Mouse (Mus musculus): Measurements from ENCODE around the gene Prss50. TPM values are rescaled to one million over a fixed set of nuclear protein-coding genes. Genes with fewer than 3 reads are reported as not detected.

The Prss50 gene
- total RNA-seq, 2 experiments from 2014 or later: 1.4 to 10.4 TPM

DNA sequence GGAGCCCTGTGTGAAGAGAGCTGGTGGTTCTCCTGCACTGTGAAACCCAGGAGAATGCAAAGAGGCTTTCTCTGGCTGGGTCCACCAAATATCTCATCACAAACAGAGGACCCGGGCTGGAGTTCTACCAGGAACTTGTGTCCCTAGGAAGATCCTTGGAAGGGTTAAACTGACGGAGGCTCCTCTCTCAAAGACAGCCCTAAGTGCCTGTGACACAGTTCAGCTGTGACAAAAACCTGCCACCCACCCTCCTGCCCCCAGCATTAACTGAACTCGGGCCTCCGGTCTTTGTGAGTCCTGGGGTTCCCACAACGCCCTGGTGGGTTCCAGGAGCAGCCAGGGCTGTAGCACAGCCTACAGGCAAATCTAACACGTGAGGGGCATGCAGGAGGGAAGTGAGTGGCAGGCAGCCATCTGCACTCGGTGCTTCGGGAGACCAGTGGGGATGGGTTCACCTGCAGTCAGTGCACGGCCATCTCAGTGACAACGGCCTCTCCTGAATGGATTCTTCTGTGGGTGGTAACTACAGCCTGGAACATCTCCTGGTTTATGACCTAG lies 41.8 kb downstream of the Prss50 start:
- no peak for ATAC-seq (replicated peaks; ENCODE audit: poor library complexity)

- no peak for ATAC-seq (replicated peaks; ENCODE audit: poor library complexity)
These were observed 43.4 kb downstream of the Prss50 start for GRCm38 (mm10) chr9:110901204-110901603.

GRCm38 (mm10) chr9:110902271-110902670 lies 44.5 kb downstream of the Prss50 start:
- ATAC-seq (replicated peaks; ENCODE audit: poor library complexity): no peak

DNA sequence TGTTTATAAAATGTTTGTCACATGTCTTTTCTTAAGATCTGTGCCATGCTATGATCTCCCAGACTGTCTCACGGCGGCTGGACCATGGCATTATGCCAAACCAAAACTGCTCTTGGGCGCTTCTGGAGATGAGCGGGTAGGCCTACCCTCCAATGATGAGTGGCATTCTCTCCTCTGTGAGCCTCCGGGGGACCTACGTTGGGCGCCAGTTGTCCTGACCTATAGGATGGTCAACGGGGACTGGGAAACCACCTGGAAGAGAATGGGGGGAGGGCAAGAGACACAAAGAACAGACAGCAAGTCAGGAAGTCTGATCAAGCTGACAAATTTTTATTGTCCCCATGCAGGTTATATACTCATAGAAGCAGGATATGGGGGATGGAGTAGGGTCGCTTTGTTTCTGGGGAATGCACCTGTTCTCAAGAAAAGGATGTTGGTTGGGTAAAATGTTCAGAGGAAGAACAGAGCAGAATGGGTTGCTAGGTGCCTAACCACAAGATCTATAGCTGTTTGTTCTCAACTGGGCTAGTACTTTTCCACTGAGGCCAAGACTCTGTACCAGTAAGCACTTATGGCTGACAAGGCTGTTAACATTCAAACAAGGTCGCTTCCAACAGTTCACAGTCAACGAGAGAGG lies 49.6 kb downstream of the Prss50 start:
- ATAC-seq (replicated peaks; ENCODE audit: poor library complexity): no peak

- no peak for ATAC-seq (replicated peaks; ENCODE audit: poor library complexity)
These were observed 50.3 kb downstream of the Prss50 start for GRCm38 (mm10) chr9:110907838-110908630.

DNA sequence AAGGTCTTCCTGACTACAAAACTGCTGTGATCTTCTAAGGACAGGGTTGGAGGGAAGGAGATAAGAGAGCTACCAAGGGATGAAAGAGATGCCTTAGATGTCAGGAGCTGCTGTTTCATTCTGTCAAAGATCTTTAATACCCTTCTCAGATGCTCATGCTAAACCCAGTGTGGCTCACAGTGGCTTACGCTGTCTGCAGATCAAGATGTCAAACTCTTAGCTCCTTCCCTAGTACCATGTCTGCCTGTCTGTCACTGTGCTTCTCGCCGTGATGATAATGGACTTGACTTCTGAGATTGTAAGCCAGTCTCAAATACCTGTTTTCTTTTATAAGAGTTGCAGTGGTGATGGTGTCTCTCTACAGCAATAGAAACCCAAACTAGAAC lies 50.9 kb downstream of the Prss50 start:
- ATAC-seq (replicated peaks; ENCODE audit: poor library complexity): no peak

DNA sequence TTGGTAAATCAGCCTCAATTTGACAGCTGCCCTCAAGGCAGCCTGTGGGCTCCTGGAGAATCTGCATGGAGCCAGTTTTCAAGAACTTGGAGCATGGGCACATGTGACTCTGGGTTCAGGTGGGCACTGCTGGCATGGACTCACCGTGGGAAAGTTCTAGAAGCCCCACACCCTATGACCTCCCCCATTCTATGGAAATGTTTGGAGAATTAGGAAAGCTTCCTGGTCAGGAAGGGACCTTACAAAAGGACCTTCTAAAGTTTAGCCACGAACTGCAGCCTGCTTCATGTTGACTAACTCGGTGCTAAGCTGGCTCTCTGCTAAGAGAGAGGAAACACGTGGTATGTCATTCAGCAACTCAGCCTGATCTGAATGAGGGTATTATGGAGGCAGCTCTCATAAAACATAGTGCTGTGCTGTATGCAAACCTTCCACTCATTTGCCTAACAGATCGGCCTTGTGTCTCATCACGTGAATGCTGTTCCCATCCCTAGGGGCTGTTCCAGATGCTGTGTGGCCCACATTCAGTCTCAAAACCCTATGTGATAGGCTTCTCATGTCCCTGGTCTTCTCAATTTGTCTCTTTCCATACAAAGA lies 51.7 kb downstream of the Prss50 start:
- ATAC-seq (replicated peaks; ENCODE audit: poor library complexity): no peak

Other genes with a start within 250 kb of the Prss50 start
- gene Nradd, start 233.5 kb upstream of the Prss50 start, total RNA-seq (2015): 2.0 and 4.3 TPM in 2 replicates
- gene Nradd, start 233.5 kb upstream of the Prss50 start, total RNA-seq (2017): 1.9 and 2.2 TPM in 2 replicates
- 20.1 and 24.1 TPM in 2 replicates for gene Nbeal2, start 203.8 kb upstream of the Prss50 start, total RNA-seq (2015)
- gene Nbeal2, start 203.8 kb upstream of the Prss50 start, total RNA-seq (2017): 10.3 and 19.3 TPM in 2 replicates
- 98.7 and 112 TPM in 2 replicates for gene Ccdc12, start 201.5 kb upstream of the Prss50 start, total RNA-seq (2015)
- gene Ccdc12, start 201.5 kb upstream of the Prss50 start, total RNA-seq (2017): 75.3 and 92.6 TPM in 2 replicates
- gene Myl3, start 116.1 kb upstream of the Prss50 start, total RNA-seq (2015): not detected in 2 replicates
- gene Myl3, start 116.1 kb upstream of the Prss50 start, total RNA-seq (2017): not detected in 2 replicates
- 0.15 TPM in 1 of 2 replicates, not detected in the other for gene Pth1r, start 110.8 kb upstream of the Prss50 start, total RNA-seq (2015)
- gene Pth1r, start 110.8 kb upstream of the Prss50 start, total RNA-seq (2017): 0.92 TPM in 1 of 2 replicates, not detected in the other
- not detected in 2 replicates for gene Prss42, start 59.8 kb upstream of the Prss50 start, total RNA-seq (2015)
- gene Prss42, start 59.8 kb upstream of the Prss50 start, total RNA-seq (2017): not detected in 2 replicates
- gene Prss44, start 44.0 kb upstream of the Prss50 start, total RNA-seq (2015): not detected in 2 replicates
- not detected in 2 replicates for gene Prss44, start 44.0 kb upstream of the Prss50 start, total RNA-seq (2017)
- not detected in 2 replicates for gene Prss43, start 31.3 kb upstream of the Prss50 start, total RNA-seq (2015)
- not detected in 2 replicates for gene Prss43, start 31.3 kb upstream of the Prss50 start, total RNA-seq (2017)
- not detected in 2 replicates for gene Prss45, start 23.4 kb upstream of the Prss50 start, total RNA-seq (2015)
- gene Prss45, start 23.4 kb upstream of the Prss50 start, total RNA-seq (2017): not detected in 2 replicates
- gene Prss46, start 13.5 kb upstream of the Prss50 start, total RNA-seq (2015): not detected in 2 replicates
- gene Prss46, start 13.5 kb upstream of the Prss50 start, total RNA-seq (2017): not detected in 2 replicates
- gene Als2cl, start 21.9 kb downstream of the Prss50 start, total RNA-seq (2015): 0.07 and 0.44 TPM in 2 replicates
- gene Als2cl, start 21.9 kb downstream of the Prss50 start, total RNA-seq (2017): 0.08 and 0.20 TPM in 2 replicates
- gene Tmie, start 22.1 kb downstream of the Prss50 start, total RNA-seq (2015): not detected in 2 replicates
- gene Tmie, start 22.1 kb downstream of the Prss50 start, total RNA-seq (2017): not detected in 2 replicates
- gene Fam240a, start 58.9 kb downstream of the Prss50 start, total RNA-seq (2015): not detected in 2 replicates
- not detected in 2 replicates for gene Fam240a, start 58.9 kb downstream of the Prss50 start, total RNA-seq (2017)
- gene Tdgf1, start 88.2 kb downstream of the Prss50 start, total RNA-seq (2015): not detected in 2 replicates
- gene Tdgf1, start 88.2 kb downstream of the Prss50 start, total RNA-seq (2017): not detected in 2 replicates
- 0.35 TPM in 1 of 2 replicates, not detected in the other for gene Lrrc2, start 93.6 kb downstream of the Prss50 start, total RNA-seq (2015)
- gene Lrrc2, start 93.6 kb downstream of the Prss50 start, total RNA-seq (2017): not detected in 2 replicates
- gene Rtp3, start 132.6 kb downstream of the Prss50 start, total RNA-seq (2015): not detected in 2 replicates
- gene Rtp3, start 132.6 kb downstream of the Prss50 start, total RNA-seq (2017): not detected in 2 replicates
- 147 and 161 TPM in 2 replicates for gene Ltf, start 161.3 kb downstream of the Prss50 start, total RNA-seq (2015)
- 168 and 196 TPM in 2 replicates for gene Ltf, start 161.3 kb downstream of the Prss50 start, total RNA-seq (2017)
- 2.9 and 4.1 TPM in 2 replicates for gene Ccrl2, start 199.6 kb downstream of the Prss50 start, total RNA-seq (2015)
- 3.9 and 8.9 TPM in 2 replicates for gene Ccrl2, start 199.6 kb downstream of the Prss50 start, total RNA-seq (2017)

All from megakaryocyte progenitor cell, adult 5-6 weeks (primary cell).